Mouse (Mus musculus) layer of hippocampus, postnatal 25 days (tissue): ENCODE data around the gene Cltrn. TPM values are rescaled to one million over a fixed set of nuclear protein-coding genes. Genes with fewer than 3 reads are reported as not detected.

ENCODE experiments used
- DNase-seq, 2 experiments: peaks; one replicate each; pipeline ENCODE4 v3.0.0; 2022; ENCODE audit warnings: mixed read lengths in 2 of 2, low spot score in 1 of 2; ENCODE audit errors: extremely low spot score in 1 of 2
- total RNA-seq, 2 experiments: library from RNA; stranded (reverse); gene quantifications; 2 replicates each; pipeline ENCODE4 v1.2.3; 2021

Cltrn gene
- not detected for total RNA-seq

DNA sequence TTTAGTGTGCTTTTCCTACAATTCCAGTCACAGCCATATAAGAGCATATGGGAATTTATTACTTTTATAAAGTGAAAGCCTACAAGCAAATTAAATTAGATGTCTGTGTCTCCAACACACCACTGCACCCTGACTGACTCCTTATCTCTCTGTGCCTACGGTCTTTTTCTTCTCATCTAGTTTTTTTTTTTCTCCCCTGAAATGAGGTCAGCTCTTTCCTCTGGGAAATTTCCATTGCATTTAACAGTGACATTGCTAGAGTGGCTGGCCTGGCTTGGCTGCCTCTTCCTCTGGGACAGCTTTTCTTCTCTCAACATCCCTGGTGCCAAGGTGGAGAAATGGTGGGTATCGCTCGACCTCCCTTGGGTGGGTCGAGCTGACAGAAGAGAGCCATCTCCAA, at the start of gene Cltrn:
TSS of gene Cltrn (plus strand) at position 249 of the 400 bp plus-strand sequence.
- no peak for DNase-seq

DNA sequence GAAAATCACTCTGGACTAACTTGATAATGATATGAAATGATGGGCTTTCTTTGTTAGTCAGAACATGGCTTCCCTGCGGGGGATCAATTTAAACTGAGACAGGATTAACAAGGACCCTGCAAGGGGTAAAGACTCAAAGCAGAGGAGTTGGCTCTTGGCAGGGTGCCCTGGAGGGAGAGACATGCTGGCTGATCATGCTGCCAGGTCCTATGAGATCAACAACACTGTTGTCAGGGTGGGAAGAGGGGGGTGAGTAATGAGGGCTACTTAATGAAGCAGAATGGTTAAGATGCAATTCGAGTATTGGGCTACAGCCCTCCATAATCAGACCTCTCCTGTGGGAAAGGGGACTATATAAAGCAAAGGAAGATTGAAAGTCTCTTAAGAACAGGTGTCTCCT, 49.7 kb upstream of the Cltrn start:
- no peak for DNase-seq

DNA sequence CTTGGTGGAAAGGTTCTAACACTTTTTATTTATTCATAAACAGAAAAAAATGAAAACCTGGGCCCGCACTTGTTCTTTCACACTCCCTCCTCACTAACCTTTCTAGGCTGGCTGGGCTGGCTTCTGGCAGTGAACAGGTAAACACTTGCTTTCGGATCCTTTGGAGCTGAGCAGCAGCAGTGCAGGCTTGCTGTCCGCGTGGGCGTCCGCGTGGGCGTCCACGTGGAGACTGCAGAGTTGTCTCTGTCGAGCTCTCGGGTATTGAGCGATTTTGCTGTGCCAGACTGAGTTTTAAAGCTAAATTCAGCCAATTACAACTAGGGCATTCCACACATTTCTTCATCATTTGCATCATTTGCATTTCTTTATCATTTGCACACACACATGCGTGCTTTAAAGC, 46.6 kb upstream of the Cltrn start:
- no peak for DNase-seq

- DNase-seq, result no peak
These were observed 41.9 kb upstream of the Cltrn start for GRCm38 (mm10) chrX:164046736-164047135.

GRCm38 (mm10) chrX:164055726-164056125, 32.9 kb upstream of the Cltrn start:
- no peak for DNase-seq

GRCm38 (mm10) chrX:164058523-164058922, 30.1 kb upstream of the Cltrn start:
- no peak for DNase-seq

DNA sequence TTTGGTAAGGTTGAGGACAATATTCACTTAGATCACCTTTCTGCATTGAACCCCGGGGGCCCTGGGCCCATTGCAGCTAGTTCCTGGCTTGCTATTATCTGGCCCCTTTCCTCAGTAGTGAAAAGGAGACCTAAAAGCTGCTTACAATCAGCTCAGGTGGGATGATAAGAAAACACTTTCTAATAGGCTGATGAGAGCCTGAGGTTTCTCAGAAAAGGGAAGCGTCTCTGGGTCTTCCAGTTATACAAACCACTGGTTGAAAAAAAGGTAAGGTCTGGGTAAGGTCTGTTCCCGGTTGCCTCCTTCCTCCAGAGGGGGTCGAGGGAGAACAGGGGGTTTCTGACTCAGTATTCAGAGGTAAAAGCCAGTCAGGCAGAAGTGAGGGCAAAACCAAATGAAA, 29.6 kb upstream of the Cltrn start:
- DNase-seq, result no peak

GRCm38 (mm10) chrX:164066185-164066584, 22.4 kb upstream of the Cltrn start:
- DNase-seq, result peak; percentile 22 to 73

- DNase-seq, result no peak
These were observed 19.7 kb upstream of the Cltrn start for GRCm38 (mm10) chrX:164068968-164069367.

GRCm38 (mm10) chrX:164076040-164076775, 12.4 kb upstream of the Cltrn start, which contains the start of gene Siah1b:
Gene Siah1b, minus strand, starts transcription at chrX:164076493.
- DNase-seq, result peak; percentile 71 to 73

DNA sequence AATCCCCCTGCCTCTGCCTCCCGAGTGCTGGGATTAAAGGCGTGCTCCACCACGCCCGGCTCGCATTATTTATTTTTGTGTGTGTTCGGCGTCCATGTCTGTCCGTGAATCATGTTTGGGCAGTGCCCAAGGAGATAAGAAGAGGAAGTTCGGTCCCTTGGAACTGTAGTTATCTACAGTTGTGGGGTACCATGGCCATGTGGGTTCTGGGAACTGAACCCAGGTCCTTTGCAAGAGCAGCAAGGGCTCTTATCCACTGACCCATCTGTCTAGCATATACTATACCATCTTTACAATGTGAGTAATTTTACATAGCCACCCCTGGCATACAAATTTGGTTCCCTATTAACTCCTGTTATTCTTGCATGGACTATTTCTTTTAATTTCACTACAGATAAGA, 6.6 kb upstream of the Cltrn start:
- DNase-seq, result no peak

DNA sequence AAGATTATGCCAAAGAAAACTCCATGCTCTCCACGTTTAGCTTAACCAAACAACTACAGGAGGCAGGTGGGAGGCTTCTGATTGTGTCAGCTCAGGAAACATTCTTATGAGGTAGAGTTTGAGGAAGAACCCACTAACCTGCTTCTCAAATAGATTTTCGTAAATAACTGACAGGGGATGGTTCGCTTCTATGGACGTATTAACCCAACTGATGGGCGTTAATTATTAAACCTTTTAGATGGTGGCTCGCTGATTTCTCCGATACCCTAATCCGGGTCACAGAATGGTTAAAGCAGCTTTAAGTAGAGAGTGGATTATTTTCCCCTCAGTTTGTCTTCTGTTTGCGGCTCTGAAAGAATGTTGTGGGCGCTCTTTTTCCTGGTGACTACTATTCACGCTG, 1.3 kb downstream of the Cltrn start:
- DNase-seq, result no peak

GRCm38 (mm10) chrX:164092300-164093169, 3.9 kb downstream of the Cltrn start:
- DNase-seq, result no peak

DNA sequence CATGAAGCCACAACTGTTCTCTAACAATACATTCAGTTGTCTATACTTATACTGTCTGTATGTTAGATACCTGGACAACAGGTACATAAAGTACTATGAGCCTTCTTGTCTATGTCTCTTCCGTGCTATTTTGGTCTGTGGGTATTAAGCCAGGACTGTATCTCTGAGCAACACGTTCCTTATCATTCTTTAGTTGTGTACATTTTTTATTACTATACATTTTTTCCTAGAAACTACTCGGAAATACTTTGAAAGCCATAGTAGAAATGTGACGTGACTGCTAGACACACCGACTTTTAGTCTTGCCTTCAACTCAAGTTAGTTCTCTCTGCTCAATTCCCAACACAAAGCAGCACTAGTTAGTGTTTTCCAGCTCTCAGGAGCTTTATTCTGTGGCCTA, 4.8 kb downstream of the Cltrn start:
- no peak for DNase-seq

- DNase-seq, result no peak
These were observed 7.2 kb downstream of the Cltrn start for GRCm38 (mm10) chrX:164095838-164096237.

DNA sequence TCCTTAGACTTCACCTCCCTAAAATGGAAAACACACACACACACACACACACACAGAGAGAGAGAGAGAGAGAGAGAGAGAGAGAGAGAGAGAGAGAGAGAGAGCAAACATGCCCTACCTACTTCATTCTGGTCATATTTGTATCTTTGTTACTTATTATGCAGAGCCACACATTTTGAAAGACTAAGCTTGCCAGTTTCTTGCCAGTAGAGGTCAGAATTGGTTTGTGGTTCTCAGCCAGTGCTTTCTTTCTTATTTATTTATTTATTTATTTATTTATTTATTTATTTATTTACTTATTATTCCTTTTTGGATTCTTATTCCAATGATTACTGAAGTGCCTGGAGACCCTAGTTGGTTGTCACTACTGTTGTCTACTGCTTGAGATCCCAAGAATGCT, 12.9 kb downstream of the Cltrn start:
- no peak for DNase-seq

GRCm38 (mm10) chrX:164102198-164102597, 13.6 kb downstream of the Cltrn start:
- no peak for DNase-seq

- no peak for DNase-seq
These were observed 14.0 kb downstream of the Cltrn start for GRCm38 (mm10) chrX:164102656-164103055.

GRCm38 (mm10) chrX:164111146-164111545, 22.5 kb downstream of the Cltrn start:
- no peak for DNase-seq

DNA sequence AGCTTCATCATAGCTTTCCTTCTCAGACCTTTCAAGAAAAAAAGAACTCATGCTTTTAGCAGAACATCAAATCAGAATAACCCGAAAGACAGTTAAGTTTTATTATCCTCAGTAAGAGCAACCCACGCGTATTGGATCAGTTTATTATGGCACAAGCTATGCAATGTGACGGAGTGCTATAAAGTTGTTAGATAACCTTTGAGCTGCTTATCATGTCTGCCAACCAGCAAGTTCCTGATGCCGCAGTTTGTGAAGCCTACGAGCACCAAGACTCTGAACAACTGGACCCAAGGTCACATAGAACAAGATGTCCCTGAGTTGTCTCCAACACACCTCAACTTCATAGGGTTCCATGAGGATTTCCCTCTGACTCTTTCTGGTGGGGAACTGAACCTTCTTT, 25.1 kb downstream of the Cltrn start:
- DNase-seq, result no peak

- no peak for DNase-seq
These were observed 35.3 kb downstream of the Cltrn start for GRCm38 (mm10) chrX:164123942-164124341.

DNA sequence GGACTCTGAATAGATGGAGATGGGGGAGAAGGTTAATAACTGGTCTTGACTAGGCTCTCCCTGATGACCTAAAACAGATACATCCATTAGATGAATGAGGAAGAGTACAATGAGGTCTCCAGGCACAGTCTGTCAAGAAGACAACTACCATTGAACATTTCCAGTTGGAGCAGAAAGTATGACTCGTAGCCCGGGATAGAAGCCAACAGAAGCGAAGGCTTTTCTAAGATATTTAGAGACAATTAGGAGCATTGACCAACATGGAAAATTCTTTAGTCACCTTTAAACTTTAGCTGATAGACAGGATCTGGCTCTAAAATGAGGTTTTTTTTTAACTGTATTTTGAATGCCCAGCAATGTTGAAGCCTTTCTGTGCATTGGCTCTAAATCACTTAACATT, 44.9 kb downstream of the Cltrn start:
- DNase-seq, result no peak
